Mouse (Mus musculus) kidney, adult 2 months (tissue): Measurements from ENCODE around the gene B230217C12Rik.

ENCODE experiments used
- CTCF ChIP-seq: fragments of 200-500 bp; conservative IDR thresholded peaks from 2 replicates; pipeline ENCODE4 v1.5.1; 2011; ENCODE audit warnings: low read depth, mild to moderate bottlenecking, control low read depth, low read length, moderate library complexity, mixed read lengths; ENCODE audit not compliant: insufficient read depth, insufficient read length
- POLR2A ChIP-seq: fragments of 200-500 bp; IDR thresholded peaks from one replicate; pipeline ENCODE4 v1.6.1; 2011; ENCODE audit warnings: low read depth, low read length, control low read depth

DNA sequence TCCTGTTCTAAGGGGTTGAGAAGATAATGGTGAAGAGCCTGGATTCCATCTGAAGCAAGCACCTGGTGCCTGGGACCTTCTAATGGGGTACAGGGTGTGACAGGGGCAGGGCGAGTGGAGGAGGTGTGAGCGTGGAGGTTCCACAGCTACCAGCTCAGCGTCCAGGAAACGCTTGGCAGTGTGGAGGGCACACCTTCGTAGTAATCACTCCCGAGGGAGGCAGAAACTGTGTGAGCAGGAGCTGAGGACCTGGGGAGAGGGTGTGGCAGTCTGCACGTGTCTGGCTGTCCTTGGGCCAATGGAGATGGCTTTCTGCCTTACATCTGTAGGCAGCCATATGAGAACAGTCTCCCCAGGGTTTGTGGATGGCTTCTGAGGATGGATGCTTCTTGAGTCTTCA lies 27.5 kb upstream of the B230217C12Rik start:
- TF ChIP-seq POLR2A, result no peak
- TF ChIP-seq CTCF, result no peak
